ENCODE assay signal across 8 mouse cellular contexts in the genomic region with DNA sequence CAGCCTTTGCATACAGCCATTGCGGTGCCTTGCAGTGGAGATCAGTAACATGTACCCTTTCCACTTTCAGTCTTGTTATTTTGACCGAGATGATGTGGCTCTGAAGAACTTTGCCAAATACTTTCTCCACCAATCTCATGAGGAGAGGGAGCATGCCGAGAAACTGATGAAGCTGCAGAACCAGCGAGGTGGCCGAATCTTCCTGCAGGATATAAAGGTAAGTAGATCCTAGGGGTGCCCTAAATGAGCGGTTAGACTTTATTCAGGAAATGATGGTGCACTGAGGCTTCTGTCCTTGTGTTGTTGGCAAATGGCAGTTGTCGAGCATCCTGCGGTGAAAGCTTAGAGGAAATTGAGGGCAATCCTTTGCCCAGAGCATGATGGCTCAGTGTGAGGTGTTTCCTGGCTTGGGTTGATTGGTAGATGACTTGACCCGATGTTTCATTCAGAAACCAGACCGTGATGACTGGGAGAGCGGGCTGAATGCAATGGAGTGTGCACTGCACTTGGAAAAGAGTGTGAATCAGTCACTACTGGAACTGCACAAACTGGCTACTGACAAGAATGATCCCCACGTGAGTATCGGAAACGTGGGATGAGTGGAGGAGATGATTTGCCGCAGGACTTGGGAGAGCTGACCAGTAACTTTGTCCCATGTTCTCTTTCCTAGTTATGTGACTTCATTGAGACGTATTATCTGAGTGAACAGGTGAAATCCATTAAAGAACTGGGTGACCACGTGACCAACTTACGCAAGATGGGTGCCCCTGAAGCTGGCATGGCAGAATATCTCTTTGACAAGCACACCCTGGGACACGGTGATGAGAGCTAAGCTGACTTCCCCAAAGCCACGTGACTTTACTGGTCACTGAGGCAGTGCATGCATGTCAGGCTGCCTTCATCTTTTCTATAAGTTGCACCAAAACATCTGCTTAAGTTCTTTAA. TPM values are rescaled to one million over a fixed set of nuclear protein-coding genes. Genes with fewer than 3 reads are reported as not detected.
DNase-seq lines count a peak whose midpoint lies in the region; ATAC-seq and TF ChIP-seq lines count a peak whose summit lies in the region.

No protein-coding gene starts in this region.

- no peak for TF ChIP-seq POLR2A in spleen, adult 2 months (IDR thresholded peaks at IDR 0.05; ENCODE audit: low read depth, low read length)

- no peak overlapping the region for H3K9ac ChIP-seq in limb, embryonic 15.5 days
- H3K9ac ChIP-seq in stomach, postnatal 0 days (ENCODE audit: low read length), result no peak overlapping the region

- peak overlapping the region; percentile 38 for H3K4me3 ChIP-seq in spleen, adult 2 months (ENCODE audit: extremely low read depth, insufficient read depth, insufficient read length)
- peak overlapping the region; percentile 89 for H3K4me3 ChIP-seq in limb, embryonic 15.5 days
- peak overlapping the region; percentile 97 for H3K4me3 ChIP-seq in stomach, postnatal 0 days (ENCODE audit: low read depth, low read length)

- 45% methylated on average over 20 of the region's 20 CpGs for WGBS in spleen, adult 2 months
- 86% methylated on average over 20 of the region's 20 CpGs for WGBS in limb, embryonic 15.5 days
- WGBS in stomach, postnatal 0 days, result 85% methylated on average over 20 of the region's 20 CpGs

- peaks cover 12% of the 10 kb centered on the region; the same call in 1 of the 2 replicates for H3K4me1 ChIP-seq in spleen, adult 2 months (ENCODE audit: control insufficient read depth, insufficient read depth, insufficient read length)
- peaks cover 26% of the 10 kb centered on the region for H3K4me1 ChIP-seq in limb, embryonic 15.5 days
- H3K4me1 ChIP-seq in stomach, postnatal 0 days (replicated peaks; ENCODE audit: control insufficient read depth, insufficient read depth), result peaks cover 6% of the 10 kb centered on the region; the same call in 1 of the 2 replicates

- H3K9me3 ChIP-seq in limb, embryonic 15.5 days, result no peaks in the 10 kb centered on the region
- no peaks in the 10 kb centered on the region for H3K9me3 ChIP-seq in stomach, postnatal 0 days (ENCODE audit: control insufficient read depth, low read length)

- H3K36me3 ChIP-seq in spleen, adult 2 months (ENCODE audit: control insufficient read depth, insufficient read depth, low read length), result peaks cover 22% of the 10 kb centered on the region
- H3K36me3 ChIP-seq in limb, embryonic 15.5 days, result peaks cover 24% of the 10 kb centered on the region
- peaks cover 8% of the 10 kb centered on the region; the same call in 1 of the 2 replicates for H3K36me3 ChIP-seq in stomach, postnatal 0 days (ENCODE audit: control insufficient read depth, insufficient read depth, low read length)

- DNase-seq in CD4-positive, CD25-positive, alpha-beta regulatory T cell, adult 2 months (ENCODE audit: low read depth, low spot score), result peak; percentile 50
- DNase-seq in spleen, adult 2 months (ENCODE audit: low read depth in 1 of 2, low spot score in 2 of 2), result no peak
- no peak for DNase-seq in spleen, adult 18-20 months
- DNase-seq in stomach, postnatal 0 days (ENCODE audit: low spot score), result no peak
- no peak for DNase-seq in adrenal gland, adult 8-10 months
- no peak for DNase-seq in cerebellum, postnatal 10 days

- TF ChIP-seq CTCF in spleen, adult 2 months (IDR thresholded peaks at IDR 0.05; ENCODE audit: extremely low read depth, insufficient read depth, insufficient read length, insufficient replicate concordance), result no peak
- TF ChIP-seq CTCF in stomach, postnatal 0 days (IDR thresholded peaks at IDR 0.05; ENCODE audit: low read depth), result no peak

- no peaks in the 10 kb centered on the region for H3K27me3 ChIP-seq in spleen, adult 2 months (ENCODE audit: control insufficient read depth, insufficient read depth, low read length)
- H3K27me3 ChIP-seq in limb, embryonic 15.5 days, result no peaks in the 10 kb centered on the region
- no peaks in the 10 kb centered on the region for H3K27me3 ChIP-seq in stomach, postnatal 0 days (ENCODE audit: control insufficient read depth, insufficient read depth, low read length)

- no peak for TF ChIP-seq EP300 in stomach, postnatal 0 days (optimal IDR thresholded peaks at IDR 0.05)

- H3K27ac ChIP-seq in spleen, adult 2 months (ENCODE audit: insufficient read depth, low read length), result peak overlapping the region; percentile 37
- no peak overlapping the region for H3K27ac ChIP-seq in limb, embryonic 15.5 days
- H3K27ac ChIP-seq in stomach, postnatal 0 days (replicated peaks), result no peak overlapping the region

- ATAC-seq in CD4-positive, CD25-positive, alpha-beta regulatory T cell, adult 4 months, result no peak
- ATAC-seq in limb, embryonic 15.5 days (ENCODE audit: insufficient number of reproducible peaks, low FRiP score, low TSS enrichment, low read depth), result no peak
- ATAC-seq in stomach, postnatal 0 days (ENCODE audit: low FRiP score, low TSS enrichment), result no peak

- peak overlapping the region; percentile 72 for H3K4me2 ChIP-seq in limb, embryonic 15.5 days
- peak overlapping the region; percentile 83 for H3K4me2 ChIP-seq in stomach, postnatal 0 days (replicated peaks; ENCODE audit: low read depth)

RNA-seq across cellular contexts. Expression of a gene that starts 4.0 kb away (rescaled TPM):
- 1,000 to 10,000 TPM; 2,170 to 2,387 TPM for polyA plus RNA-seq in CD4-positive, CD25-positive, alpha-beta regulatory T cell, adult 4 months (2017; shearing (Covaris generic))
- polyA plus RNA-seq in spleen, adult 2 months (2012; rRNA removed), result 3,609 and 4,045 TPM in 2 replicates
- 1,462 and 1,539 TPM in 2 replicates for polyA plus RNA-seq in limb, embryonic 15.5 days (2015; fragmentation: Nextera tagmentation; extraction: Ambion mirVana)
- polyA plus RNA-seq in stomach, postnatal 0 days (2015; fragmentation: Nextera tagmentation; extraction: Ambion mirVana), result 2,976 and 2,992 TPM in 2 replicates
- 1,000 to 10,000 TPM; 2,860 to 3,469 (median 3,019) TPM for total RNA-seq in adrenal gland, adult 8-10 months (2022)

RNA-seq across cellular contexts. Expression of a gene that starts 17.1 kb away (rescaled TPM):
- under 1 TPM; 0.29 to 0.31 TPM for polyA plus RNA-seq in CD4-positive, CD25-positive, alpha-beta regulatory T cell, adult 4 months (2017; shearing (Covaris generic))
- polyA plus RNA-seq in spleen, adult 2 months (2012; rRNA removed), result 0.14 and 0.20 TPM in 2 replicates
- 1.9 and 2.1 TPM in 2 replicates for polyA plus RNA-seq in limb, embryonic 15.5 days (2015; fragmentation: Nextera tagmentation; extraction: Ambion mirVana)
- polyA plus RNA-seq in stomach, postnatal 0 days (2015; fragmentation: Nextera tagmentation; extraction: Ambion mirVana), result 0.36 and 0.58 TPM in 2 replicates
- total RNA-seq in adrenal gland, adult 8-10 months (2022), result 1 to 10 TPM in 1 of 4 experiments, under 1 TPM in 3; 0.15 to 1.0 (median 0.44) TPM

RNA-seq across cellular contexts. Expression of a gene that starts 17.1 kb away (rescaled TPM):
- polyA plus RNA-seq in CD4-positive, CD25-positive, alpha-beta regulatory T cell, adult 4 months (2017; shearing (Covaris generic)), result not detected
- polyA plus RNA-seq in spleen, adult 2 months (2012; rRNA removed), result 73.5 and 77.8 TPM in 2 replicates
- polyA plus RNA-seq in limb, embryonic 15.5 days (2015; fragmentation: Nextera tagmentation; extraction: Ambion mirVana), result 44.8 and 45.1 TPM in 2 replicates
- 14.7 and 14.8 TPM in 2 replicates for polyA plus RNA-seq in stomach, postnatal 0 days (2015; fragmentation: Nextera tagmentation; extraction: Ambion mirVana)
- 10 to 100 TPM in 2 of 4 experiments, 1 to 10 TPM in 2; 6.5 to 13.3 (median 9.5) TPM for total RNA-seq in adrenal gland, adult 8-10 months (2022)

RNA-seq across cellular contexts. Expression of a gene that starts 57.0 kb away (rescaled TPM):
- polyA plus RNA-seq in CD4-positive, CD25-positive, alpha-beta regulatory T cell, adult 4 months (2017; shearing (Covaris generic)), result not detected
- polyA plus RNA-seq in spleen, adult 2 months (2012; rRNA removed), result 22.0 and 24.3 TPM in 2 replicates
- polyA plus RNA-seq in limb, embryonic 15.5 days (2015; fragmentation: Nextera tagmentation; extraction: Ambion mirVana), result 12.7 and 17.1 TPM in 2 replicates
- 27.5 and 31.2 TPM in 2 replicates for polyA plus RNA-seq in stomach, postnatal 0 days (2015; fragmentation: Nextera tagmentation; extraction: Ambion mirVana)
- total RNA-seq in adrenal gland, adult 8-10 months (2022), result 10 to 100 TPM in 3 of 4 experiments, 1 to 10 TPM in 1; 9.9 to 55.1 (median 22.0) TPM

Comparison
In these comparisons a context has a peak if more than half of its experiments do, and no peak if none do; other contexts are left out.
1. H3K4me3 ChIP-seq: peak in every context shown above with its lines; median percentile 97 in stomach, postnatal 0 days; 89 in limb, embryonic 15.5 days; 38 in spleen, adult 2 months.
2. RNA of a gene that starts 17.1 kb away (polyA plus RNA-seq): 73.5 to 77.8 TPM in spleen, adult 2 months, 44.8 to 45.1 TPM in limb, embryonic 15.5 days and 14.7 to 14.8 TPM in stomach, postnatal 0 days; not detected in CD4-positive, CD25-positive, alpha-beta regulatory T cell, adult 4 months; every median in the first group is over 10 times any median in the second.